Mouse (Mus musculus) mature B cell (primary cell): ENCODE measurements around the gene Gucy2c.

ENCODE experiments used
- in situ Hi-C: fragments of 300-500 bp; cut with MboI; formaldehyde crosslinking; loops from 2 replicates; pipeline ENCODE4 v1.14.3; 2019

Gucy2c gene

GRCm38 (mm10) chr6:136781377-136781986 lies at the start of gene Gucy2c:
Gene Gucy2c (minus strand): TSS chr6:136781765.
- in situ Hi-C loops, result no loop called here

- in situ Hi-C loops, result no loop called here
Measured at GRCm38 (mm10) chr6:136828681-136829080, 47.1 kb upstream of the Gucy2c start.

- in situ Hi-C loops, result no loop called here
Measured at GRCm38 (mm10) chr6:136827881-136828561, 46.5 kb upstream of the Gucy2c start, which contains the start of gene Wbp11. Gene Wbp11 (minus strand): TSS chr6:136828233.

GRCm38 (mm10) chr6:136827516-136827880 lies 45.9 kb upstream of the Gucy2c start, which contains the start of gene BC049715:
Gene BC049715 (plus strand): TSS chr6:136827626.
- in situ Hi-C loops, result no loop called here

- in situ Hi-C loops, result no loop called here
Measured at GRCm38 (mm10) chr6:136827116-136827515, 45.6 kb upstream of the Gucy2c start.

GRCm38 (mm10) chr6:136824987-136825386 lies 43.4 kb upstream of the Gucy2c start:
- in situ Hi-C loops, result no loop called here

- in situ Hi-C loops, result no loop called here
Measured at GRCm38 (mm10) chr6:136821086-136821485, 39.5 kb upstream of the Gucy2c start.

GRCm38 (mm10) chr6:136820381-136820780 lies 38.8 kb upstream of the Gucy2c start:
- in situ Hi-C loops, result no loop called here

- in situ Hi-C loops, result no loop called here
Measured at GRCm38 (mm10) chr6:136817549-136817948, 36.0 kb upstream of the Gucy2c start.

GRCm38 (mm10) chr6:136816826-136817225 lies 35.3 kb upstream of the Gucy2c start:
- in situ Hi-C loops, result no loop called here

- in situ Hi-C loops, result no loop called here
Measured at GRCm38 (mm10) chr6:136815381-136815780, 33.8 kb upstream of the Gucy2c start.

GRCm38 (mm10) chr6:136813117-136813516 lies 31.6 kb upstream of the Gucy2c start:
- in situ Hi-C loops, result no loop called here

GRCm38 (mm10) chr6:136811196-136811595 lies 29.6 kb upstream of the Gucy2c start:
- in situ Hi-C loops, result no loop called here

GRCm38 (mm10) chr6:136809673-136810072 lies 28.1 kb upstream of the Gucy2c start:
- in situ Hi-C loops, result no loop called here

- in situ Hi-C loops, result no loop called here
Measured at GRCm38 (mm10) chr6:136809077-136809476, 27.5 kb upstream of the Gucy2c start.

GRCm38 (mm10) chr6:136808631-136809046 lies 27.1 kb upstream of the Gucy2c start:
- in situ Hi-C loops, result no loop called here

GRCm38 (mm10) chr6:136808014-136808417 lies 26.5 kb upstream of the Gucy2c start, which contains the start of gene H2afj:
Gene H2afj (plus strand): TSS chr6:136808244.
- in situ Hi-C loops, result no loop called here

GRCm38 (mm10) chr6:136807395-136808013 lies 25.9 kb upstream of the Gucy2c start:
- in situ Hi-C loops, result no loop called here

- in situ Hi-C loops, result no loop called here
Measured at GRCm38 (mm10) chr6:136806819-136807218, 25.3 kb upstream of the Gucy2c start.

- in situ Hi-C loops, result no loop called here
Measured at GRCm38 (mm10) chr6:136805409-136805775, 23.8 kb upstream of the Gucy2c start.

GRCm38 (mm10) chr6:136804705-136805408 lies 23.3 kb upstream of the Gucy2c start:
- in situ Hi-C loops, result no loop called here
